Mouse (Mus musculus): ENCODE results near the gene Zfand2a. TPM values are rescaled to one million over a fixed set of nuclear protein-coding genes. Genes with fewer than 3 reads are reported as not detected.

The Zfand2a gene
- polyA plus RNA-seq, 1 experiment from 2014 or later, result 9.6 TPM

GRCm38 (mm10) chr5:139438440-139438839, 45.9 kb downstream of the Zfand2a start:
- Histone ChIP-seq H3K36me3 (replicated peaks) (peaks cover 5% of the 10 kb centered on the region; the same call in 1 of the 2 replicates), H3K4me3 (no peak overlapping the region), H3K27me3 (ENCODE audit: poor library complexity, severe bottlenecking) (no peaks in the 10 kb centered on the region), H3K4me1 (peaks cover 31% of the 10 kb centered on the region), H3K9me3 (no peaks in the 10 kb centered on the region), H3K27ac (peak overlapping the region; percentile 53; the same call in 1 of the 2 replicates)
- no peak for DNase-seq (ENCODE audit: extremely low spot score, low spot score)
- WGBS, result 92% methylated on average over 12 of the region's 12 CpGs

- H3K4me3 ChIP-seq, result no peak overlapping the region
- H3K27me3 ChIP-seq (ENCODE audit: poor library complexity, severe bottlenecking), result no peaks in the 10 kb centered on the region
- peaks cover 5% of the 10 kb centered on the region; the same call in 1 of the 2 replicates for H3K36me3 ChIP-seq (replicated peaks)
- WGBS, result 93% methylated on average over 4 of the region's 4 CpGs
- no peak for DNase-seq (ENCODE audit: extremely low spot score, low spot score)
- H3K9me3 ChIP-seq, result no peaks in the 10 kb centered on the region
- peaks cover 35% of the 10 kb centered on the region for H3K4me1 ChIP-seq
- H3K27ac ChIP-seq, result no peak overlapping the region
Measured at GRCm38 (mm10) chr5:139437769-139438168, 46.6 kb downstream of the Zfand2a start.

GRCm38 (mm10) chr5:139434940-139435339, 49.4 kb downstream of the Zfand2a start:
- Histone ChIP-seq H3K27ac (0 out of 2 replicates have a peak overlapping the region, but pooled peaks have one; percentile 9), H3K4me1 (peaks cover 64% of the 10 kb centered on the region), H3K9me3 (no peaks in the 10 kb centered on the region), H3K27me3 (ENCODE audit: poor library complexity, severe bottlenecking) (no peaks in the 10 kb centered on the region), H3K4me3 (no peak overlapping the region), H3K36me3 (replicated peaks) (peaks cover 5% of the 10 kb centered on the region; the same call in 1 of the 2 replicates)
- peak; percentile 37 for DNase-seq (ENCODE audit: extremely low spot score, low spot score)
- 53% methylated on average over 8 of the region's 8 CpGs for WGBS

GRCm38 (mm10) chr5:139433842-139434568, 50.3 kb downstream of the Zfand2a start:
- no peak for DNase-seq (ENCODE audit: extremely low spot score, low spot score)
- no peaks in the 10 kb centered on the region for H3K9me3 ChIP-seq
- H3K27ac ChIP-seq, result peak overlapping the region; percentile 9; the same call in 1 of the 2 replicates
- no peak overlapping the region for H3K4me3 ChIP-seq
- 84% methylated on average over 9 of the region's 9 CpGs for WGBS
- no peaks in the 10 kb centered on the region for H3K27me3 ChIP-seq (ENCODE audit: poor library complexity, severe bottlenecking)
- peaks cover 73% of the 10 kb centered on the region for H3K4me1 ChIP-seq
- peaks cover 5% of the 10 kb centered on the region; the same call in 1 of the 2 replicates for H3K36me3 ChIP-seq (replicated peaks)

- H3K4me1 ChIP-seq, result peaks cover 77% of the 10 kb centered on the region
- peak overlapping the region; percentile 65; the same call in 1 of the 2 replicates for H3K27ac ChIP-seq
- H3K27me3 ChIP-seq (ENCODE audit: poor library complexity, severe bottlenecking), result no peaks in the 10 kb centered on the region
- WGBS, result 46% methylated on average over 7 of the region's 7 CpGs
- DNase-seq (ENCODE audit: extremely low spot score, low spot score), result no peak
- H3K36me3 ChIP-seq (replicated peaks), result peaks cover 5% of the 10 kb centered on the region; the same call in 1 of the 2 replicates
- no peak overlapping the region for H3K4me3 ChIP-seq
- H3K9me3 ChIP-seq, result no peaks in the 10 kb centered on the region
Measured at GRCm38 (mm10) chr5:139432747-139433508, 51.4 kb downstream of the Zfand2a start.

GRCm38 (mm10) chr5:139432333-139432732, 52.0 kb downstream of the Zfand2a start:
- Histone ChIP-seq H3K4me1 (peaks cover 77% of the 10 kb centered on the region), H3K27me3 (ENCODE audit: poor library complexity, severe bottlenecking) (no peaks in the 10 kb centered on the region), H3K27ac (peak overlapping the region; percentile 65), H3K36me3 (replicated peaks) (peaks cover 5% of the 10 kb centered on the region; the same call in 1 of the 2 replicates), H3K9me3 (no peaks in the 10 kb centered on the region), H3K4me3 (no peak overlapping the region)
- WGBS, result 24% methylated on average over 6 of the region's 6 CpGs
- no peak for DNase-seq (ENCODE audit: extremely low spot score, low spot score)

GRCm38 (mm10) chr5:139429818-139430341, 54.5 kb downstream of the Zfand2a start:
- peaks cover 62% of the 10 kb centered on the region for H3K4me1 ChIP-seq
- H3K4me3 ChIP-seq, result no peak overlapping the region
- H3K27ac ChIP-seq, result peak overlapping the region; percentile 33; the same call in 1 of the 2 replicates
- H3K27me3 ChIP-seq (ENCODE audit: poor library complexity, severe bottlenecking), result no peaks in the 10 kb centered on the region
- DNase-seq (ENCODE audit: extremely low spot score, low spot score), result no peak
- 73% methylated on average over 12 of the region's 12 CpGs for WGBS
- no peaks in the 10 kb centered on the region for H3K9me3 ChIP-seq
- H3K36me3 ChIP-seq (replicated peaks), result peaks cover 10% of the 10 kb centered on the region

- Histone ChIP-seq H3K27ac (no peak overlapping the region), H3K4me3 (no peak overlapping the region), H3K9me3 (no peaks in the 10 kb centered on the region), H3K4me1 (peaks cover 52% of the 10 kb centered on the region), H3K27me3 (ENCODE audit: poor library complexity, severe bottlenecking) (no peaks in the 10 kb centered on the region), H3K36me3 (replicated peaks) (peaks cover 10% of the 10 kb centered on the region)
- 90% methylated on average over 9 of the region's 9 CpGs for WGBS
- no peak for DNase-seq (ENCODE audit: extremely low spot score, low spot score)
Measured at GRCm38 (mm10) chr5:139427989-139428388, 56.4 kb downstream of the Zfand2a start.

- Histone ChIP-seq H3K4me1 (peaks cover 49% of the 10 kb centered on the region), H3K36me3 (replicated peaks) (peaks cover 10% of the 10 kb centered on the region), H3K27ac (no peak overlapping the region), H3K9me3 (no peaks in the 10 kb centered on the region), H3K27me3 (ENCODE audit: poor library complexity, severe bottlenecking) (no peaks in the 10 kb centered on the region), H3K4me3 (no peak overlapping the region)
- WGBS, result 92% methylated on average over 9 of the region's 9 CpGs
- DNase-seq (ENCODE audit: extremely low spot score, low spot score), result no peak
Measured at GRCm38 (mm10) chr5:139427001-139427400, 57.3 kb downstream of the Zfand2a start.

- Histone ChIP-seq H3K9me3 (no peaks in the 10 kb centered on the region), H3K36me3 (replicated peaks) (peaks cover 10% of the 10 kb centered on the region), H3K4me1 (peaks cover 31% of the 10 kb centered on the region), H3K27me3 (ENCODE audit: poor library complexity, severe bottlenecking) (no peaks in the 10 kb centered on the region), H3K4me3 (no peak overlapping the region), H3K27ac (no peak overlapping the region)
- 91% methylated on average over 9 of the region's 9 CpGs for WGBS
- no peak for DNase-seq (ENCODE audit: extremely low spot score, low spot score)
Measured at GRCm38 (mm10) chr5:139425198-139425597, 59.2 kb downstream of the Zfand2a start.

- H3K4me1 ChIP-seq, result peaks cover 24% of the 10 kb centered on the region
- H3K36me3 ChIP-seq (replicated peaks), result peaks cover 10% of the 10 kb centered on the region
- H3K27ac ChIP-seq, result peak within 1 kb of the TSS; percentile 53; the same call in 1 of the 2 replicates
- WGBS, result 66% methylated on average over 21 of the region's 21 CpGs
- H3K27me3 ChIP-seq (ENCODE audit: poor library complexity, severe bottlenecking), result no peaks in the 10 kb centered on the region
- no peak for DNase-seq (ENCODE audit: extremely low spot score, low spot score)
- H3K4me3 ChIP-seq, result no peak within 1 kb of the TSS
- H3K9me3 ChIP-seq, result no peaks in the 10 kb centered on the region
Measured at GRCm38 (mm10) chr5:139423026-139423865, 61.1 kb downstream of the Zfand2a start, which contains the start of gene Gper1. TSS of gene Gper1 (plus strand) at chr5:139423151.

Data from forebrain, embryonic 10.5 days (tissue).